Mouse (Mus musculus): ENCODE measurements around the gene Mrpl55. TPM values are rescaled to one million over a fixed set of nuclear protein-coding genes. Genes with fewer than 3 reads are reported as not detected.

Gene Mrpl55
- polyA plus RNA-seq (2015; fragmentation: Nextera tagmentation; extraction: Ambion mirVana), result 95.2 and 96.2 TPM in 2 replicates

DNA sequence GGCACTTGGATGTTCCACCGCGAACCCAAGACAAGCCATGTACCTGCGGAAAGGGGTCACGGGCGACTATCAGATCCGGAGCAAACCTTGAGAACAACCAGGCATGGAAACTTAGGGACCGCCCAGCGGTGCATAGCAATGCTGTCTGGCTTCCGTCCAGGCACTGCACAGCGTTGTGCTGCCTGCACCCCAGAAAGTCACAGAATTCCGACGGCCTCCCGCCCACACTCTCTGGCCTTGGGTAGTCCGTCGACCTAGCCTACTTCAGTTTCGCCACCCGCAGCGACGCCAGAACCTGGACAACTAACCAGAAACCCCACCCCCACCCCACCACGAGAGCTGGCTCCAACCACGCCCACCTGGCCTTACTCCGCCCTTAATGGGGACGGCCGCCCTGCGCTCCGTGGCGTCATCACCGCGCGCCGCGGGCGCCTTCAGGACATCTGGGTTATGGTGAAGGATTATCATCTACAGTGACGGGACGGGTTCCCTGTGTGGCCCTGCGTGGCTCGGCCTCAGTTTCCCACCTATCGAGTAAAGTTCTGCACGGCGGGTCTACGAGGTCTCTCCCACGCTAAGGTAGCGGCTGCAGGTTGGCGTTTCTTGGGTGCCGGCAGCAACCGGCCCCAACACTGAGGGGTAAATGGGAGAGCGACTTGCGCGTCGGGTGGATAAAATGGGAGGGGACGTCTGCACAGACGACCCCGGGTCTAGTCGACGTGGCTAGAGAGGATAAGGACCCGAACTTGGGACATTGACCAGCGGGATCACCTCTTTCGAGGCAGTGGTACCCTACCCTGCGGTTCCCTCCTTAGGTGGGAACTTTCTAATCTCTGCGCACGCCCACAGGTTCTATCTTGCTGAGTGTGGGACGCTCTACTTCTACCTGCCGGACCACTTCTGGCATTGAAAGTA is at the start of gene Mrpl55:
Gene Mrpl55 (plus strand): TSS at position 406 of the 915 bp plus-strand sequence.

DNA sequence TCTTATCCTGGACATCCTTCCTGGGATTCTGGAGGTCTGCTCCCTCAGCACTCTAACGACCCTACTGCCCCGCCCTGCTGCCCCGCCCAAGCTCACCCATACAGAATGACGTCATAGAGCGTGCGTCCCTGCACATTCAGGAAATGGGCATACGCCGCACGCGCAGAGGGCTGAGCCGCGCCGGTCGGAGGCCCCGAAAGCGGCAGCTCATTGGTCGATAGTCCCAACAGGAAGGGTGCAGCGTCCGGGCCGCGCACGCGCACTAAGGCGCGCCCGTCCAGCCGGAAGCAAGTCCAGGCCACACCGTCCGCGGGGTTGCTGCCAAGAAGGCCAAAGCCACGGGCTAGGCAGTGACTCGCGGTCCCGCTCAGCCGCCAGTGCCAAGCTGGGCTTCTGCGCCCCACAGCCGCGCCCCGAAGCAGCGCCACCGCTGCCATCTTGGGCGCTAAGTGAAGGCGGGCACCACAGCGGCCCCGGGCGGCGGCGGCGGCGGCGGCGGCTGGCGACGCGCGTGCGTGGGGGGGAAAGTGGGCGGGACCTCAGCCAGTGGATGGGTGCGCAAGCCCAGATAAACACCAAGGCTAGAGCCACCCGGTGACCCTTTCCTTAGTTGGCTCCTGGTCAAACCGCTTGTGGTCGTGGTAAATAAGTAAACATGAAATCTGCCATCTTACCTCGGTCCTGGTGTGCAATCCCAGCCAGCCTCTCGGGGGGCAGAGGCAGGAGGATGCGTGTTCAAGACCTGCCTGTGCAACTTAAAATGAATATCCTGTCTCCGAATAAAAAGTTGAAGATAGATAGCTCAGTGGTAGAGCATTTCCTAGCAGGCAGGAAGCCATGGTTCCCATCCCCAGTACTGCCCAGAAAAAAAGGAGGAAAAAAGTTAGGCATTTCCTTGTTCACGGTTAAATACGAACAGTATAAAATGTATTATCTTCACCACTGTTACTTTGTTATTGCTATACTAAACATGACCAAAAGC is 38.7 kb upstream of the Mrpl55 start, which contains the start of gene Iba57:
Gene Iba57 (minus strand): TSS at position 485 of the 982 bp plus-strand sequence.

DNA sequence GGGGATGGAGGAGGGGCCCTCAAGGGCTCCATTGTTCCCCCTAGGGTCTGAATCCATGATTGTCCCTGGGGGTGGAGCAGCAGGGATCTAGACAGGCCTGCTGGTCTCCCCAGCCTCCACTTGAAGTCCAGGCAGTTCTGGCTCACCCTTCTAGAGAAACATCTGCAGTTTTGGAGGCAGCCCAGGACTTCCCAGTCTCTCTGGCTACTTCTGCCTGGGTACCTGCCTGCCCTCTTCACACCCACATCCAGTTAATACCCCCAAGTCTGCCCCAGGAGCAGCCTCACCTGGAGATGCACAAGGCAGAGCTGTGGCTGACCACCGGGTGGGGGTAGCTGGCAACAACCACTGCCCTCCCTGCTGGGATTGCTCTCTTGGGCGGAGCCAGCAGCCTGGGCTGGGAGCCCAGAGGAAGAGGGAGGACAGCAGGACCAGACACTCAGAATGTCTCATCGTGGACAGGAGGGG is 19.4 kb upstream of the Mrpl55 start, which contains the start of gene Gjc2:
Gene Gjc2 (minus strand): TSS at position 350 of the 468 bp plus-strand sequence.

DNA sequence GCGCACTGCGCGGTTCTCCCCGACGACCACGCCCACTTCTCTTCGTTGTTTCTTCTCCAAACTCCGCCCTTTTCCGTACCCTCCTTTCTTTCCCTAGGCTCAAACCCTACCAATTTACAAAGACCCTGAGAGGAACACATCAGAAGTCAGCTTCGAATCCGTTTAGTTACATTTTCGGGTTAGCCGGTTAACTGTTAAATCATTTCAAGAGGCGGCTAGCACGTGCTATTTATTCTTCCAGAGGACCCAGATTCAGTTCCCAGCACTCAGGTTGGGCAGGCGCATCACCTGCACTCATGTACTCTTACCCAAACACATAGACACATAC is 10.3 kb upstream of the Mrpl55 start, which contains the start of gene Guk1:
Gene Guk1 (minus strand): TSS at position 154 of the 328 bp plus-strand sequence.

DNA sequence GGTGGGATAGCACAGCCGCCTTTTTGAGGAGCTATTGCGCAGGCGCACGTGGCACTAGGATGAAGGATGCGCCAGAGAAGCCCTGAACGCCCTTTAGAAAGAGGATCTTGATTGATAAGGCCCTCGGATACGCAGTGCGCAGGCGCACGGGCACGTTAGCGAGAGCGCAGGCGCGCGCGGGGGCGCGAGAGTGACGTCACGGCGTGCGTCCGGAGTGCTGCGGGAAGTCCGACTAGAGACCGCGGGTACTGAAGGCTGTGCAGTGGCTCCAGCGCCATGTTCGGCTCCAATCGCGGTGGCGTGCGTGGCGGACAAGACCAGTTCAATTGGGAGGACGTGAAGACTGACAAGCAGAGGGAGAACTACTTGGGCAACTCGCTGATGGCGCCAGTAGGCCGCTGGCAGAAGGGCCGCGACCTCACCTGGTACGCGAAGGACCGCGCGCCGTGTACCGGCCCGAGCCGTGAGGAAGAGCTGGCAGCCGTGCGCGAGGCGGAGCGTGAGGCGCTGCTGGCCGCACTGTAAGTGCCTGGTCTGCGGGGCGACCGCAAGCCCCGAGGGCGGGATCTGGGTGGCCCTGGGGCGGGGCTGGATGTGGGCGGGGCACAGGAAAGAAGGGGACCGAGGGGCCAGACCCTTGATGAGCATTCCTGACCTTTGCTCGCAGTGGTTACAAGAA is 6.0 kb downstream of the Mrpl55 start, which contains the start of gene 2310033P09Rik:
Gene 2310033P09Rik (plus strand): TSS at position 169 of the 679 bp plus-strand sequence.

DNA sequence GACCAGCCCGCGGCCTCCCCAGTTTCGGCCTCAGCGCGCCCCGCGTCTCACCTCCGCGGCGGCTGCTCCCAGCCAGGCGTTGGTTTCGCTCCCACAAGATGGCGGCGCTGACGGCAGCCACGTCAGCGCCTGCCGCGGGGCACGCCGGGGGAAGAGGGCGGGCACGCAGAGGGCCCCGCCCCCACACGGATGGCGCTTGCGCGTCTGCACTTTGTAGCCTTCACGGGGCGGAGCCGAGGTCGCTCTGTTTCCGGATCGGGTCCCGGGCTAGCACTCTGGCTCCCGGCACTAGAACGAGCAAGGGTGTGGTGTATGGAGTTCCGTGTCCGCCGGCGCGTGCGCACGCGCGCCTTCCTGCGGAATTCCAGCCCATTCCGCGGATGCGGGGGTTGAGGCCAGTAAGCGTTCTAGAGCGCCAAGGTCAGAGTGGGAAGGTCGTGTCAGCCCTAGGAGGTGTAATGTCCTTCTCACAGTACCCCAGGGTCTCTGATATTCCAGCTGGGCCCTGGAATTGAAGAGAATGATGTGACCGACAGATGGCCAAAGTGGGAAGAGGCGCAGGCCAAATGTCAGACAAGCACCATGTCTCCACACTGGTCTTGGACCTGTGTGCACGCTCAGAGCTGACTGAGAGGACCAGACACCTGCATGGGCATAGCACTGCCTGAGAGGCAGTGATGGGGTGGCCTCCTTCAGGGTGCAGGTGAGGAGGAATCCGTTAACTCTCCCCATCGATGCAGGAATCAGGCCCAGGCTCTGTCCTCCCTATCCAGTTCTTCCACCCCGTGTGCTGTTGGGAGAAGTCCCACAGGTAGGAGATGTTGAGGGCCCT is 26.1 kb downstream of the Mrpl55 start, which contains the start of gene Arf1:
Gene Arf1 (minus strand): TSS at position 149 of the 832 bp plus-strand sequence.

Other genes with a start within 250 kb of the Mrpl55 start
- 15.6 and 17.7 TPM in 2 replicates for gene Hist3h2a, start 247.8 kb upstream of the Mrpl55 start, polyA plus RNA-seq (2015; fragmentation: Nextera tagmentation; extraction: Ambion mirVana)
- gene Trim17, start 247.8 kb upstream of the Mrpl55 start, polyA plus RNA-seq (2015; fragmentation: Nextera tagmentation; extraction: Ambion mirVana), result 0.08 and 0.10 TPM in 2 replicates
- gene Trim11, start 224.4 kb upstream of the Mrpl55 start, polyA plus RNA-seq (2015; fragmentation: Nextera tagmentation; extraction: Ambion mirVana), result 13.7 and 15.2 TPM in 2 replicates
- gene Obscn, start 66.1 kb upstream of the Mrpl55 start, polyA plus RNA-seq (2015; fragmentation: Nextera tagmentation; extraction: Ambion mirVana), result 19.9 and 27.4 TPM in 2 replicates
- gene Iba57, start 38.7 kb upstream of the Mrpl55 start, polyA plus RNA-seq (2015; fragmentation: Nextera tagmentation; extraction: Ambion mirVana), result 10.9 and 11.6 TPM in 2 replicates
- 0.85 and 1.6 TPM in 2 replicates for gene Gjc2, start 19.3 kb upstream of the Mrpl55 start, polyA plus RNA-seq (2015; fragmentation: Nextera tagmentation; extraction: Ambion mirVana)
- gene Guk1, start 10.3 kb upstream of the Mrpl55 start, polyA plus RNA-seq (2015; fragmentation: Nextera tagmentation; extraction: Ambion mirVana), result 54.6 and 62.7 TPM in 2 replicates
- gene 2310033P09Rik, start 5.8 kb downstream of the Mrpl55 start, polyA plus RNA-seq (2015; fragmentation: Nextera tagmentation; extraction: Ambion mirVana), result 10.5 and 13.2 TPM in 2 replicates
- 305 and 358 TPM in 2 replicates for gene Arf1, start 25.8 kb downstream of the Mrpl55 start, polyA plus RNA-seq (2015; fragmentation: Nextera tagmentation; extraction: Ambion mirVana)
- gene Wnt3a, start 88.3 kb downstream of the Mrpl55 start, polyA plus RNA-seq (2015; fragmentation: Nextera tagmentation; extraction: Ambion mirVana), result not detected in 2 replicates
- gene Wnt9a, start 104.4 kb downstream of the Mrpl55 start, polyA plus RNA-seq (2015; fragmentation: Nextera tagmentation; extraction: Ambion mirVana), result 10.2 and 13.9 TPM in 2 replicates
- not detected in 2 replicates for gene Prss38, start 173.2 kb downstream of the Mrpl55 start, polyA plus RNA-seq (2015; fragmentation: Nextera tagmentation; extraction: Ambion mirVana)
- gene Jmjd4, start 247.6 kb downstream of the Mrpl55 start, polyA plus RNA-seq (2015; fragmentation: Nextera tagmentation; extraction: Ambion mirVana), result 7.4 and 8.3 TPM in 2 replicates
- 46.2 and 48.9 TPM in 2 replicates for gene Snap47, start 248.7 kb downstream of the Mrpl55 start, polyA plus RNA-seq (2015; fragmentation: Nextera tagmentation; extraction: Ambion mirVana)

All from skeletal muscle tissue, postnatal 0 days (tissue).